Mouse (Mus musculus) heart, postnatal 4 days (tissue): ENCODE data around the gene Tmem161a. TPM values are rescaled to one million over a fixed set of nuclear protein-coding genes. Genes with fewer than 3 reads are reported as not detected.
A peak's percentile ranks its signal among the peaks of the same experiment; 100 is the strongest.

Experiments used
- DNase-seq: peaks from one replicate; pipeline ENCODE4 v3.0.0; 2021
- total RNA-seq, 2 experiments: library from RNA; stranded (reverse); gene quantifications; 2 replicates each; pipeline ENCODE4 v1.2.3; 2021

The Tmem161a gene
- total RNA-seq, 2 experiments from 2014 or later: 100 to 110 TPM

DNA sequence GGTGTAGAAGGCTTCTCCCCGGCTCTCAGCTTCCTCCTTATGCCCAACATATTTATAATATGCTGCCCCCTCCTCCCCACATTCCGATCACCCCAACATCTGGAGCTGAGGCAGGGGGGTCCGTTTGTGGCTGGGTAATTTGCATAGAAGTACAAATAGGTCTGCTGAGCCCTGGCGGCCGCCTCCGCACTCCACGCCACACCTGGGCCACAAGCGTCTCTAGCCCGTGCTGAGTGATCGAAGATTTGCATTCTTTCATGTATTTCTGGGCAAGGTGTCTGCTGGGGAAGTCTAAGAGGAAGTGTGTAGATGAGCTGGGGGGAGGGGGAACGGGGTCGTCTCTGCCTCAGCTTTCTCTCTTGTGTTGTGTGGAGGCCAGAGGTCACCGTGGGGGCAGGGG, 12.1 kb upstream of the Tmem161a start:
- no peak for DNase-seq

DNA sequence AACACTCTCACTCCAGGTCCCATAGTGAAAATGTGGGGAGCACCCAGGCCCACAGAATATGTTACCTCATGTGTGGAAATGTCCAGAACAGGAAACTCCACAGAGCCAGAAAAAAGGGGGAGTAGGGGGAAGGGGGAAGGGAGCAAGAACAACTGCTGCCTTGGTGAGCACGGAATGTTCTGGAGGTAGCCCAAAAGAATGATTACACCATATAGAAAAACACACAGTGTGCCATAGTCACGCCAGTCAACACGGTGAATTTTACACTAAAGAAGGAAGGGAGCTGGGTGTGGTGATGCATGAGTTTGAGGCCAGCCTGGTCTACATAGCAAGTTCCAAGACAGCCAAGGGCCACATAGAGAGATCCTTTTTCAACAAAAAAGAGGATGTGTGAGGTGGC, 8.8 kb upstream of the Tmem161a start:
- no peak for DNase-seq

DNA sequence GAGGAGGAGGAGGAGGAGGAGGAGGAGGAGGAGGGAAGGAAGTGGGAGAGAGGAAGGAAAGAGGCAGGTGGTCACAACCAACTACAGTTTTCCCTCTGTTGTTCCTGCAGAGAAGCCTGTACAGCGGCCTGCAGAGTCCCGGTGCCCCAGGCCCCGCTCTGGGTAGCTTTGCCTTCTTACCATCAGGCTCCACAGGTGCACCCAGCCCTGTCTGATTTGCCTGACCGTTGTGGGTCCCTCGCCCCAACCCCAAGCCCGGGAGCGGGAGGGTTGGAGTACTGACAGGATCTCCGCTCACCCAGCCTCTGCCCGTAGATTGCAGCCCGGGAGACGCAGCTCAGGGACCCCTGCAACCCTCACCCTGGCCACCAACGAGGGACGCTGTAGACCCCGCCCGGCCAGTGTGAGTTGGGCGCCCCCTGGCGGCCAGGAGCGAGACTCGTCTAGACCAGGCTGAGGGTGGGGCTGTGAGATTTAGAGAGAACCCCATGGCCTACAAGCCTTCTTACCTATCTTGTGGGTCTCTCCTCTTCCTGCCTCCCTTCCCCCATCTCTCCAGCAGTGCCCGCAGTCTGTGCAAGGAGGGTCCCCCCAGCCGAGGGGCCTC, 5.5 kb upstream of the Tmem161a start:
- peak; percentile 84 for DNase-seq

GRCm38 (mm10) chr8:70170116-70170515, 2.0 kb upstream of the Tmem161a start:
- no peak for DNase-seq

DNA sequence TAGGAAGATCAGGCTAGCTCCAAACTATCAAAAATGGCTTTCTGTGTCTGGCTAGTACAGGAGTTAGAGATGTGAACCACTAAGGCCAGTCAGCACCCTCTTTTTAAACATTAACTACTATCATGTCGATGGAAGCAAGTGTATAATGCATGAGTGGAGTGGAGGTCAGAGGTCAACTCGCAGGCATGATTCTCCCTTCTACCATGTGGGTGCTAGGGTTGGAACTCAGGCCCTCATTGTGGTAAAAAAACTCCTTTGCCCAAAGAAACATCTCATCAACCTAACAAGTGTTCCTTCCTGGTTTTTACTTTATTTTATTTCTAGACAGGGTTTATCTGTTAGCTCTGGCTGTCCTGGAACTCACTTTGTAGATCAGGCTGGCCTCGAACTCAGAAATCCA, 1.4 kb upstream of the Tmem161a start:
- no peak for DNase-seq

GRCm38 (mm10) chr8:70171240-70171639, 916 bp upstream of the Tmem161a start:
- DNase-seq: no peak

DNA sequence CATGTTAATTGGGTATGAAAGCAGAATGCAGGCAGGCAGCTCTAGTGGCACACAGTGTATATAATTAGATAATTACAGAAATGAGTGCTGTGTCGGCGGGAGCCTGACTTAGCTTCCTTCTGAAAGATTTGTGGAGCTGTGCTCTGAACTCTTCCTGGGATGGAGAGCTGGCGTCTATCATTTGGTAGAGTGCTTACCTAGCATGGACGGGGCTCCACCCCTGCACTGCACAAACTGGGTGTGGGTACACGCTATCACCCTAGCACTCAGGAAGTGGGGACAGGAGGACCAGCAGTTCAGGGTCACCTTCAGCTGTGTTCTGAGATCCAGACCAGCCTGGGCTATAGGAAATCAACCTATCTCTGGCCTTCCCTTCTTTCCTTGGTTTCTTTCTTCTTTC, 1.2 kb downstream of the Tmem161a start:
- DNase-seq: no peak

GRCm38 (mm10) chr8:70174079-70174478, 1.9 kb downstream of the Tmem161a start:
- DNase-seq: peak; percentile 46

GRCm38 (mm10) chr8:70178231-70178630, 6.1 kb downstream of the Tmem161a start:
- DNase-seq: no peak

DNA sequence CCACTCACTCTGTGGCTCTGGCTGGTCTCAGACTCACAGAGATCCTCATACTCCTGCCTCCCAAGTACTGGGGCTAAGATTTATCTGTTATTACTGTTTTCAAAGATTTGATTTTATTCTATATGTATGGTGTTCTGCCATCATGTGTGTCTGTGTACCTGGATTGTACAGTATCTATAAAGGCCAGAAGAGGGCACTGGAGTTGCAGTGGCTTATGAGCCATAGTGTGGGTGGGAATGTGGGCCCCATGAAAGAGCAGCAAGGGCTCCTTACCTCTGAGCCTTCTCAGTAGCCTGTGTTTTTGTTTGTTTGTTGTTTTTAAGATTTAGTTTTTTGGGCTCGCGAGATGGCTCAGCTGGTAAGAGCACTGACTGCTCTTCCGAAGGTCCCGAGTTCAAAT, 6.9 kb downstream of the Tmem161a start:
- no peak for DNase-seq

DNA sequence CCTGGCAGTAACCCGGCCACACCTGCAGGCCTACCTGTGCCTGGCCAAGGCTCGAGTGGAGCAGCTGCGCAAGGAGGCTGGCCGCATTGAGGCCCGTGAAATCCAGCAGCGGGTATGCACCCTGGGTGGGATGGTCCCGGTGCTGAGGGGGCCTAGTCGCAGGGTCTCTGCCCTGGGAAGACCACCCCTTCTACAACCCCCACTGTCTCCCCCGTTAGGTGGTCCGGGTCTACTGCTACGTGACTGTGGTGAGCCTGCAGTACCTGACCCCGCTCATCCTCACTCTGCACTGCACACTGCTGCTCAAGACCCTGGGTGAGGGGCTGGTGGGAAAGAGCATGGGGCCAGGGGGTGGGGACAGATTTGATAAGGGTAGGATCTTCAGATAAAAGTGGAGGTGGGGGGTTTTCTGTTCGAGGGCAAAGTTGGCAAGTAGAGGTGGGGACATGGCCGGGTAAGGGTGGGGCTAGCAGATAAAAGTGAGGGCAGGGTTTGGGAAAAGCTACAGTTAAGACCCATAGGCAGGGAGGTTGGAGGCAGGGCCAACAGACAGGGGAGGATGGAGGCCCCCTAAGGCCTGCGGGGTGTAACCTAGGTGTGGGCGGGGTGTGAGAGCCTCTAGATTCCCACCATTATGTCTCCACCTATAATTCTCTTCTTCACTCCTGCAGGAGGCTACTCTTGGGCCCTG, 9.2 kb downstream of the Tmem161a start:
- DNase-seq: no peak

DNA sequence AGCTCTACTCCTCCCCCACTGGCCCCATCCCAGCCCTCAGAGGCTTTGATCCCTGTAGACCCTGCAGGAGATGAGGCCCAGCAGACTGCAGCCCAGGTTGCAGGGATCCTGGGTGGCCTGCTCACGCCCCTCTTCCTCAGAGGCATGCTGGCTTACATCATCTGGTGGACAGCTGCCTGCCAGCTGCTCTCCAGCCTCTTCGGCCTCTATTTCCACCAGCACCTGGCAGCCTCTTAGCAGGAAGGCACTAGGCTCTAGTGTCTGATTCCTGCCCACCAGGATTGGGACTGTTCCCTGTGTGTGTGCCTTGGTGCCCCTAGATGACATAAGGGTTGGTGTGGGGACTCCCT, 9.7 kb downstream of the Tmem161a start:
- DNase-seq: no peak

GRCm38 (mm10) chr8:70183194-70183593, 11.0 kb downstream of the Tmem161a start:
- DNase-seq: no peak

DNA sequence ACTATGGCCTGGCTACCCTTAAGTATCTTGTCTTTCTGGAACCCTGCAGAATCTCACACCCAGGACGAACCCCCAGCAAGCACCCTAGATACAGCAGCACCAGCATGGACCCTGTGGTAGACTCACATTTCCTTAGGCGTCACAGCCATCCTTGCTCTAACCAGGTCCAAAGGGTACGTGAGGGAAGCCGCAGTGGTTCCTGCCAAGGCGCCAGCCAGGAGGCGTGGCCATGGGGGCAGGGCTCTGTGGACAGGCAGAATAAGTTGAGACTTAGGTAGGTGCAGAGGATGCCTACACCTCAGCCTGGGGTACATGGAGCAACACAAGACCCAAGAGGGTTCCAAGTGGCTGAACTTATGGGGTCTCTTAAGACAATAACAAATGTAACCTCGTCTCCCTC, 16.6 kb downstream of the Tmem161a start:
- DNase-seq: no peak

- no peak for DNase-seq
These were observed 21.1 kb downstream of the Tmem161a start for GRCm38 (mm10) chr8:70193238-70193637.

- no peak for DNase-seq
These were observed 22.0 kb downstream of the Tmem161a start for GRCm38 (mm10) chr8:70194191-70194590.

DNA sequence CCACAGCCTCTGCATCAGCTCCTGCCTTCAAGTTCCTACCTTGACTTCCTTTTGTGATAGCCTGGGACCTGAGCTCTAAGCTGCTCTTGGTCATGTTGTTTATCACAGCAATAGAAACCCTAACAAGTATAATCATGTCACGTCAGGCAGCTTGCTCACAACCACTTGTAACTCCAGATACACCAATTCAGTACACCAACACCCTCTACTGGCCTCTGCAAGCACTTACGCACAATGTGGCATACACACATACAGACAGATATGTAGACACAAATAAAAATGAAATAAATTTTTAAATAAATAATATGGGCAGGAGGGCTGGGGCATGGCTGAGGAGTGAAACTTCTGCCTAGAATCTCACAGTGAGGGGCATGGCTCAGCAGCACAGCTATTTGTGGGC, 23.6 kb downstream of the Tmem161a start:
- DNase-seq: no peak

DNA sequence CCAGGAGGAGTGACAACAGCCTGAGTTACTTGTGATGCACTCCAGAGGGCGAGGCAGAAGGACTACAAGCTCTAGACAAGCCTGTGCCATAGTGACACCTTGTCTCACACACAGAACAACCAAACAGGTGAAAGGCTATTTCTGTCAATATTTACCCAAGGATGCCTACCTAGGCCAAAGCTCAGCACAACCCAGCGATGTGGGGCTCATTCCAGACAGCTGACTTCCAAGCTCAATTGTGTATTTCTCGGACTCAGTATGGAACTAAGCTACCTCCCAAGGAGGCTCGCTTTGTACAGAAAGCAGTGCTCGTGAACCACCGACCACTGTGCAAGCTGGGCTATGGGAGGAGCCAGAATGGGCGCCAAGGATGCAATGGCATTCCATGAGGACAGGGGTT, 25.4 kb downstream of the Tmem161a start:
- DNase-seq: no peak

DNA sequence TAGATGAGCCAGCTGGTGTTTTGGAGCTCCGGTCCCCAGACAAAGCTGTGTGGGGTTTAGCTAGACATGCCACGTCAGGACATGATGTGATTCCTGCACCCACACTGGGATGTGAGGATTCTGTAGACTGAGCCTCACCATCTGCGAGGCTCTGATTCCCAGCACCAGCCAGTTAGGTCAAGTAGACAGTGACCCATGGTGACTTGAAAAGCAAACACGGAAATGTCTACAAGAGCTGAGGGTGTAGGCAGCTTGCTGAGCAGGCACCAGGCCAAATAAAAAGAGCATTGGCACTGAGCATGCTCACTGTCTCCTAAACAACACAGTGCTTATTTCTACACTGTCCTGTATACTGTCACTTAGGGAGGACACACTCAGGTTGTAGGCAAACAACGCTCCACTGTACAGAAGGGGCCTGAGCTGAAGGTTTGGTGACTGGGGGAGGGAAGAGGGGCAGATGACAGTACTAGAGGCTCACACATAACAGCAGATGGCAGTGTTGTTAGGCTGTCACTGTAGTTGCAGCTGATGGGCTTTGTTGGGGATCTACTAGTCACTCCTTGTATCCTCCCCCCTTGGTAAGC, 28.0 kb downstream of the Tmem161a start:
- DNase-seq: peak; percentile 39

- DNase-seq: no peak
These were observed 29.3 kb downstream of the Tmem161a start for GRCm38 (mm10) chr8:70201417-70201816.

GRCm38 (mm10) chr8:70203072-70203471, 30.9 kb downstream of the Tmem161a start:
- DNase-seq: no peak

DNA sequence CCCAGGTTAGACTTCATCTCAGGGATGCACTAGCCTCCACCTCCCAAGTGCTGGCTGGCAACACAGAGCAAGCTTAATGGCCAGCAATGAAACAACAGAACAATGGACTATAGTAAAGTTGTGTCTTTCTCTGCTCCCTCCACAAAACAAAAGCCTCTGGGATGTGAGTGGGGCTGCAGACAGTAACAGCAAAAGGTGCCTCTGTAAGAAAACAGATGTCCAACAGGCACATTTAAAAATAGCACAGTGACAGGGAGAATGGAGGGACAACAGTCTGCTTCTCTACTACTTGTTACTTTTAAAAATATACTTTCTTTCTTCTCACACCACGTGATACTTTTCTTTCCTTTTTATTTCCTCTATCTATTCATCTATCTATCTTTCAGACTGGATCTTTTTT, 32.6 kb downstream of the Tmem161a start:
- no peak for DNase-seq

GRCm38 (mm10) chr8:70208130-70208529, 36.0 kb downstream of the Tmem161a start:
- no peak for DNase-seq

DNA sequence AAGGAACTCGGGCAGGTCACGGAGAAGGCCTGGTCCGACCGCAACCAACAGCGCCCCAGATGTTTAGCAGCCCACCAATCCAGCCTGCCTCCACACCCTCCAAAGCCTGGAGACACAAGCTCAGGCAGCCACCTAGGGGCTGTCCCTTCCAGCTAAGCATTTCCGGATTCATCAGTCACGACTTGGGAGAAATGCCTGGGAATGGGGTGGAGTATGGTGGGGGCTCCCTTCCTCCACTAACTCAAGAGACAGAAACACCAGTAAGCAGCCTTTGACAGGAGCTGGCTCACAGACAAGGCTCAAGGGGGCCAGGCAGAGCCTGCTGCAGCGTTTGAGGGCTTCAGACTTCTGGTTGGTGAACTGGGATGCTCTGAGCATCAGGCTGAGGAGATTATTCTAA, 38.4 kb downstream of the Tmem161a start:
- DNase-seq: no peak
